Mouse (Mus musculus) embryonic fibroblast, embryonic 13.5 days (primary cell): ENCODE results near the gene 4922502D21Rik.

Experiments used
- CTCF ChIP-seq: IDR thresholded peaks from 2 replicates; pipeline ENCODE4 v1.5.1; 2011; ENCODE audit warnings: mild to moderate bottlenecking, control low read depth, low read length, moderate library complexity, borderline replicate concordance; ENCODE audit not compliant: insufficient read depth
- POLR2A ChIP-seq: IDR thresholded peaks from 2 replicates; pipeline ENCODE4 v1.6.1; 2011; ENCODE audit warnings: low read depth, mild to moderate bottlenecking, control low read depth, low read length, moderate library complexity

GRCm38 (mm10) chr6:129274476-129274875 is 57.1 kb downstream of the 4922502D21Rik start:
- TF ChIP-seq CTCF (no peak), POLR2A (no peak)
